Mouse (Mus musculus) retina, adult 2 months (tissue): ENCODE data around the gene Zfp9.

Experiments
- DNase-seq: peaks from one replicate; pipeline ENCODE4 v3.0.0-alpha.2; 2012; ENCODE audit warnings: low read depth, low spot score

The Zfp9 gene

DNA sequence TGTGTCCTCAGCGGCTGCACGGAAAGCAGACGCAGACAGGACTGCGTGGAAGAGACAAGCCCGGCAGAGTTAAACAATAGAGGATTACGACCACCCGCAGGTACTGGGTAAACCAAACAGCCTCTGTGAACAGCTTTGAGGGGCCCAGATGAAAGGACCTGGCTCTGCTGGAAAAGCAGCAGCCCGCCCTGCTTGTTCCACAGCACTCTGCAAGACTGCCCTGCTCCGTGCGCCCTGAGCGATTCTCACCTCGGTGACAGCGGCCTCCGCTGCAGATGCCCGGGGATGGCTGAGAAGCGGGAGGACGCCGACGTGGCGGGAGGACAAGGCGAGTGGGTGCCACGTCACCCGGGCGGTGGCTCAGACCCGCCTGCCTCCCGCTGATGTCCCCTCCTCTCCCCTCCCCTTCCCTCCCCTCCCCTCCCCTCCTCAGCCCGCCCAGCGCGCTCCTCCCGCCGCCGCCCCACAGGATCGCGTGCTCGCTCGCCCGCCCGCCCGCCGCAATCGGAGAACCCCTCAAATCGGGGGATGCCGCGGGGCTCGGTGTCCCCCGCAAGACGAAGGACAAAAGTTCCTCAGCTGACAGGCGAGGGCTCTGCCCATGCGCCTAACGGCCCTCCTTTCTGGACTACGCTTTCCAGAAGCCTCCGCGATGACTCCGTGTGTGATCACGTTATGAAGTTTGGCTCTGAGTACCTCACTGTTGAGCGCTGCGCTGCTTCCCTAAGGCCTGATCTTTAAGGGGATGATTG, at the start of gene Zfp9:
Gene Zfp9 (minus strand): TSS at position 364 of the 752 bp plus-strand sequence.
- DNase-seq: no peak

DNA sequence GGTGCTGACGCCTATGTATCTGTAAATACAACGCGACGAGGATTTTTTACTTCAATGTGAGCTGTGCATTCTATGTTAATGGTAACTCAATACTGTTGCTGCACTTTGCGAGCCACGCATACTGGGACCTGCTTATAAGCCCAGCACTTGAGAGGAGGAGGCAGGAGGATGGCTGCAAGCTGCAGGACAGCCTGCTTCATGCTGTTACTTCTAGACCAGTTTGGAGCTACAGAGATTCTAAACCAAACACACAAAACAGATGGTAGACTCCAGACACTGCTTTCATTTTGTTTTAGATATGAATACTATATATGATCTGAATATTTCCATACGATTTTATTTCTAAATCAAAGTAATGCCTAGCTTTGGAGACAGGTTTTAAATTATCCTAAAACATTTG, 41.5 kb upstream of the Zfp9 start:
- DNase-seq: no peak

- DNase-seq: no peak
Measured at GRCm38 (mm10) chr6:118513335-118514012, 34.4 kb upstream of the Zfp9 start.

DNA sequence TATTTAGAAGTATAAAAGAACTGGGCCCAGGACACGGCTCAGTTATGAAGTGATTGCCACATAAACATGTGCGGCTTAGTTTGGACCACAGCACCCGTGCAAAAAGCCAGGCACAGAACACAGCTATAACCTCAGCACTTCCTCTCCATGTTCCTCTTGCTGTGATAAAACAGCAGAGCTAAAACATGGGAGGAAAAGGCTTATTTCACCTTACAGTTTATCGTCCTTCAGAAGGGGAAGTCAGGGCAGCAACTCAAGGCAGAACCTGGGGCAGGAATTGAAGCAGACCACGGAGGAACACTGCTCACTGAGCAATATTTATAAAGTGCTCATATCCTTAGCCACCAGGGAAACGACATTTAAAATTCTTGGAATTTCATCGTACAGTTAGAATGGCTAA, 19.9 kb upstream of the Zfp9 start:
- no peak for DNase-seq

DNA sequence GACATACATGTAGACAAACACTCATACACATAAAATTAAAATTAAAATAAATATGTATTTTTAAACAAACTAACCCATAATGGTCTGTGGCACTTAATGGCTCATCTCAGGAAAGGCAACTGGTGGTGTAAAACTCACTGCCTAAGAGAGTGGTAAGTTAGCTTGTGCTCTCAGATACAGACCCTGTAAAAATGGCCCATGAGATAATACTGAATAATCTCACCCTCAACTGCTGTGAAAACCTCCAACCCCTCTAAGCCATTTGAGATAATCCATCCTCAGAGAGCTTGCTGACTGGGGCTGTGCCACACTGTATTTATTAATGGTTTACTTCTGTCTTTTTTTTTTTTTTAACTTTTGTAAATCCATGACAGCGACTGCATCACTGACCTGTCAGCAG, 3.0 kb upstream of the Zfp9 start:
- DNase-seq: no peak

DNA sequence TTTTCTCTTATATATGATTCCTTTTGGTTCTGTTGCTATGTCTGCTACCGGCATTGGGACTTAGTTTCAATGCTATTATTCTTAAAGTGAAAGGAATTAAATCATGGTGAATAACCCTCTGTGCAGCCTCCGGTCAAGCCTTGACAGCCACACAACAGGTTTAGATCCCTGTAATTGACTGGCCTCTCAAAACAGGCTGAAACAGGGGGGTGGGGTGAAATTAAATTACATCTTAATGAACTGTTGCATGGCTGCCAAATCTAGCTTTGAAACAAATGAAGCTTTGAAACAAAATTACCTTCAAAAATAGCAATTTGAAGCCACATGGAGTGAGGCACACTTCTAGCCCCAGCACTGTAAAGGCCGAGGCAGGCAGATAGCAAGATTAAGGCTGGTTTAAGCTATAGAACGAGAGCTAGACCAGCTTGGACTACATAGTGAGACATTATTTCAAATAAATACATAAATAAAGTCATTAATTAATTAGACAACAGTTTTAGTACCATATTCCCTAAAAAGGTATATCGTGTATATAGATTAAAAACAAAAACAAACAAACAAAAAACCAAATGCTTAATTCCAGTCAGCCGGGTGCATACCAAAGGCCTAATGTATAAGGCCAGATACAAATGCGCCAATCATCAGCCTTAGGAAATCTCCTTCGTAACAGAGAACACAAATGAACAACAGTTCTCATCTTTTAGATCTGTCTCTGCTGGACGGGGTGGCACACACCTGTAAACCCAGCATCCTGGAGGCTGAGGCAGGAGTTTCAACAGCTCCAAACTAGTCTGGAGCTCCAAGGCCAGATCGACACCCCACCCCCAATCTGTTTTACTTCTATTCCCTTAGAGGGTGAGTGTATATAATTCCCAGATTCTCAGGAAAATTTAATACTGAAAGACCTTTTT, 990 bp downstream of the Zfp9 start:
- DNase-seq: no peak

DNA sequence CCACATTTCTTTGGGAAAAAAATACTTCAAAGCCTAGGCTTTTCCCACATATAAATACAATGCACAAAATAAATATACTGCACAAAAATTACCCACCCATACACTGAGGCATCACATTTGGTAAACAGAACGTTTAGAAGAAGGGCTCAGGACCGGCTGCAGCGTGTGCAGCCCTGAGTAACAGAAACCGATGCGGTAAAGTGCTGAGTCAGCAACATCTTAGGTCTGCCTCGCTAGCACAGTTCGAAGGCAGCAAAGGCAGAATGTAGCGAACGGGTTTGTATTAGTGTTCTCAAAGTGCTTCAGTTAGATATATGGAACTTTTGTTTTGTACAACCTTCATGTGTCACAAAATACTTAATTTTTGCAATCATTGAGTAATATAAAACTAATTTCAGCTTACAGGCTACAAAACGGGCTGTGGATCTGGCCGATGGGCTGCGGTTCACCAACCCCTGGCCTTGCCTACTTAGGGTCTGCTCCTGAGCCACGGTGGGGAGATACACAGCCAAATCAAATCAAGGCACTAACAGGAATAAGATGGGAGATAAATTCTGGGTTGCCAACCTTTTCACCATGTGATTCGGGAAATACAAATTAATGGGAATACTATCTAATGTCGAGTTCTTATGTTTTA, 16.9 kb downstream of the Zfp9 start:
- DNase-seq: no peak

- DNase-seq: no peak
Measured at GRCm38 (mm10) chr6:118457726-118458125, 21.4 kb downstream of the Zfp9 start.

GRCm38 (mm10) chr6:118455042-118455631, 24.0 kb downstream of the Zfp9 start, which contains the start of gene Zfp248:
Gene Zfp248, minus strand, starts transcription at chr6:118455528.
- peak; percentile 65 for DNase-seq

DNA sequence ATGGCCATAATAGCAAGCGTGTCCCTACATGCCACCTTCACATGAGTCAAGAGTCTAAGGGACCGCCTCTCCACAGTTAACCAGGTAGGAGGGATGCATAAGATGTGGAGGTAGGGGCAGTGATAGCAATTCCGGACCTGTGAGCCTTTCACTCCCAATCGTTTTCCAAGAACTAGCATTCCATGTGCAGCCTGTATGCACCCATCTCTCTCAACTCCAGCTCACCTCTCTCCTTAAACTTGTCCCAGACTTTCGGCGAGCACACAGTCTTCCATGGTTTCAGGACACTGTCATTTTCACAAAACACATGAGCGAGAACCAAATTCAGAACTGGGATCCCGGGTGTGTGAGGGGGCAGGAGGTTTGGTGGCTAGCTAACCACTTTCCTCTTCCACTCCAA, 24.7 kb downstream of the Zfp9 start:
- DNase-seq: no peak

DNA sequence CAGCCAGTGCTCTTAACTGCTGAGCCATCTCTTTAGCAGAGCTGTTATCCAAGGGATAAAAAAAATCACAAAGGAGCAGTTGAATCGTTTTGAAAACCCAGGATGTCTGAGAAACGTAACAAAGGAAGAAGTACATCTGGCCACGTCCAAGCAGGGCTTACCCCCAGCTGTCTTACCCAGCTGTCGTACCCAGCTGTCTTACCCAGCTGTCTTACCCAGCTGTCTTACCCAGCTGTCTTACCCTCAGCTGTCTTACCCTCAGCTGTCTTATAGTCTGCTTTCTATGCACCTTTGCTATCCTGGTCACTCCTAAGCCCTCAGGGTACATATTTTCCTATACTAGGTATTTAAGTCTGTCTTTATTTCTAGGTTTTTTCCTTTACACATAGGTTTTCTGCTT, 47.6 kb downstream of the Zfp9 start:
- no peak for DNase-seq

- no peak for DNase-seq
Measured at GRCm38 (mm10) chr6:118426666-118427065, 52.5 kb downstream of the Zfp9 start.

DNA sequence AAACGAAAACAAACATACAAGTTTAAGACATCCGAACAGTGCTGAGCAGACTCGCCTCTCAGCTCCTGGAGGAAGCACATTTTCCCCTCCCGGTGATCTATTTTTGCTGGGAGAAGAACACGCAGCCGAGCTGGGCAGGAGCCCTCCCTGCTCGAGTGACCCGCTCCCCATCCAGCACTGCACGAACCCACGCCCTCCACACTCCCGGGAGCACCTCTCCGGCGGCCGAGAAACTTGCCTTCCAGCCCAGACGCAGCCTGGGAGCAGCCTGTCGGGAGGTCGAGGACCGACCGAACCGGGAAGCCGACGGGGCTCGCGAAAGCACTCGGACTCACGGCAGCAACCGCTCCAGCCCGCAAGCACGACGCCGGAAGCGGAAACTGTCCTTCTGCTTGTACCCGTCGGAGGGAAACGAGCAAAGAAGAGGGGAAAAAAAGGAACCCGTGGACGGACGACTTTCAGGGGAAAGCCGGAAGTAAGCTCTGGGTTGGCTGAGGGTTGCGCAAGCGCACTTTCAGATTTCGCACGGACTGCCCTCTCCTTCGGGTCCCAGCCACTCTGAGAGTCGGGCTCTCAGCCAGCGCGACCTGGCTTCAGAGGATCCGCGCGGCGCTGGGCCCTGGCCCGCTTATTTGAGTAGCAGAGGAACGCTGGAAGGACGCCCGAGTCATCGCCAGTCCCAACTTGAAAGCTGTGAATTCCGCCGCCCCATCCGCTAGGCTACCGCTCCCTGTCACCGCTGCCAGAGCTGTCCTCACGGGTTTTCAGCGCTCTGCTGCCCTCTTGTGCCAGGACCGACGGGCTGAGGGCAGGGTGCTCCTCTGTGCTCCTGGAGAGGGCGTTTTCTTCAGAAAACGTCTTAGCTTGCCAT, 59.8 kb downstream of the Zfp9 start, which contains the start of gene Bms1:
Gene Bms1 (minus strand): TSS at position 425 of the 871 bp plus-strand sequence.
- DNase-seq: peak; percentile 92
